Mouse (Mus musculus): Measurements from ENCODE around the gene Glb1. TPM values are rescaled to one million over a fixed set of nuclear protein-coding genes. Genes with fewer than 3 reads are reported as not detected.
A peak's percentile ranks its signal among the peaks of the same experiment; 100 is the strongest.

Glb1 gene
- polyA plus RNA-seq, 1 experiment = 18.0 TPM

GRCm38 (mm10) chr9:114399680-114400079, 1.2 kb upstream of the Glb1 start:
- Histone ChIP-seq H3K4me1 (ENCODE audit: control insufficient read depth, insufficient read depth, low read length) (peaks cover 10% of the 10 kb centered on the region), H3K36me3 (ENCODE audit: control insufficient read depth, insufficient read depth, low read length) (no peaks in the 10 kb centered on the region), H3K4me3 (ENCODE audit: control insufficient read depth, low read depth, low read length) (no peak overlapping the region), H3K27ac (ENCODE audit: control insufficient read depth, insufficient read depth, low read depth, low read length) (no peak overlapping the region), H3K27me3 (ENCODE audit: control insufficient read depth, insufficient read depth, low read length) (no peaks in the 10 kb centered on the region; the same call in 1 of the 2 replicates)
- TF ChIP-seq CTCF (IDR thresholded peaks at IDR 0.05; ENCODE audit: control insufficient read depth, insufficient read depth, insufficient replicate concordance, low read depth, low read length) (no peak), POLR2A (IDR thresholded peaks at IDR 0.05; ENCODE audit: control insufficient read depth, low read depth, low read length) (no peak)

- Histone ChIP-seq H3K36me3 (ENCODE audit: control insufficient read depth, insufficient read depth, low read length) (no peaks in the 10 kb centered on the region), H3K27me3 (ENCODE audit: control insufficient read depth, insufficient read depth, low read length) (no peaks in the 10 kb centered on the region; the same call in 1 of the 2 replicates), H3K4me3 (ENCODE audit: control insufficient read depth, low read depth, low read length) (peak overlapping the region; percentile 70), H3K4me1 (ENCODE audit: control insufficient read depth, insufficient read depth, low read length) (peaks cover 10% of the 10 kb centered on the region), H3K27ac (ENCODE audit: control insufficient read depth, insufficient read depth, low read depth, low read length) (no peak overlapping the region)
- no peak for TF ChIP-seq POLR2A (IDR thresholded peaks at IDR 0.05; ENCODE audit: control insufficient read depth, low read depth, low read length)
- no peak for TF ChIP-seq CTCF (IDR thresholded peaks at IDR 0.05; ENCODE audit: control insufficient read depth, insufficient read depth, insufficient replicate concordance, low read depth, low read length)
Measured at GRCm38 (mm10) chr9:114400588-114400948, 308 bp upstream of the Glb1 start.

GRCm38 (mm10) chr9:114401685-114402080, 807 bp downstream of the Glb1 start:
- TF ChIP-seq POLR2A (IDR thresholded peaks at IDR 0.05; ENCODE audit: control insufficient read depth, low read depth, low read length) (no peak), CTCF (IDR thresholded peaks at IDR 0.05; ENCODE audit: control insufficient read depth, insufficient read depth, insufficient replicate concordance, low read depth, low read length) (no peak)
- H3K4me1 ChIP-seq (ENCODE audit: control insufficient read depth, insufficient read depth, low read length) = peaks cover 10% of the 10 kb centered on the region
- no peaks in the 10 kb centered on the region for H3K36me3 ChIP-seq (ENCODE audit: control insufficient read depth, insufficient read depth, low read length)
- H3K4me3 ChIP-seq (ENCODE audit: control insufficient read depth, low read depth, low read length) = peak overlapping the region; percentile 70
- no peaks in the 10 kb centered on the region; the same call in 1 of the 2 replicates for H3K27me3 ChIP-seq (ENCODE audit: control insufficient read depth, insufficient read depth, low read length)
- no peak overlapping the region for H3K27ac ChIP-seq (ENCODE audit: control insufficient read depth, insufficient read depth, low read depth, low read length)

- no peaks in the 10 kb centered on the region for H3K27me3 ChIP-seq (ENCODE audit: control insufficient read depth, insufficient read depth, low read length)
- TF ChIP-seq CTCF (IDR thresholded peaks at IDR 0.05; ENCODE audit: control insufficient read depth, insufficient read depth, insufficient replicate concordance, low read depth, low read length) = no peak
- TF ChIP-seq POLR2A (IDR thresholded peaks at IDR 0.05; ENCODE audit: control insufficient read depth, low read depth, low read length) = no peak
- H3K4me1 ChIP-seq (ENCODE audit: control insufficient read depth, insufficient read depth, low read length) = no peaks in the 10 kb centered on the region
- no peak overlapping the region for H3K27ac ChIP-seq (ENCODE audit: control insufficient read depth, insufficient read depth, low read depth, low read length)
- no peak overlapping the region for H3K4me3 ChIP-seq (ENCODE audit: control insufficient read depth, low read depth, low read length)
- H3K36me3 ChIP-seq (ENCODE audit: control insufficient read depth, insufficient read depth, low read length) = no peaks in the 10 kb centered on the region
Measured at GRCm38 (mm10) chr9:114407676-114408075, 6.8 kb downstream of the Glb1 start.

GRCm38 (mm10) chr9:114410313-114410862, 9.5 kb downstream of the Glb1 start:
- TF ChIP-seq CTCF (IDR thresholded peaks at IDR 0.05; ENCODE audit: control insufficient read depth, insufficient read depth, insufficient replicate concordance, low read depth, low read length) (no peak), POLR2A (IDR thresholded peaks at IDR 0.05; ENCODE audit: control insufficient read depth, low read depth, low read length) (no peak)
- Histone ChIP-seq H3K27ac (ENCODE audit: control insufficient read depth, insufficient read depth, low read depth, low read length) (no peak overlapping the region), H3K27me3 (ENCODE audit: control insufficient read depth, insufficient read depth, low read length) (no peaks in the 10 kb centered on the region), H3K36me3 (ENCODE audit: control insufficient read depth, insufficient read depth, low read length) (no peaks in the 10 kb centered on the region), H3K4me1 (ENCODE audit: control insufficient read depth, insufficient read depth, low read length) (no peaks in the 10 kb centered on the region), H3K4me3 (ENCODE audit: control insufficient read depth, low read depth, low read length) (no peak overlapping the region)

- H3K4me3 ChIP-seq (ENCODE audit: control insufficient read depth, low read depth, low read length) = no peak overlapping the region
- no peaks in the 10 kb centered on the region for H3K36me3 ChIP-seq (ENCODE audit: control insufficient read depth, insufficient read depth, low read length)
- H3K27ac ChIP-seq (ENCODE audit: control insufficient read depth, insufficient read depth, low read depth, low read length) = no peak overlapping the region
- TF ChIP-seq POLR2A (IDR thresholded peaks at IDR 0.05; ENCODE audit: control insufficient read depth, low read depth, low read length) (no peak), CTCF (IDR thresholded peaks at IDR 0.05; ENCODE audit: control insufficient read depth, insufficient read depth, insufficient replicate concordance, low read depth, low read length) (peak; percentile 34; the same call in 1 of the 2 replicates)
- H3K4me1 ChIP-seq (ENCODE audit: control insufficient read depth, insufficient read depth, low read length) = peaks cover 4% of the 10 kb centered on the region
- H3K27me3 ChIP-seq (ENCODE audit: control insufficient read depth, insufficient read depth, low read length) = no peaks in the 10 kb centered on the region
Measured at GRCm38 (mm10) chr9:114411295-114411694, 10.4 kb downstream of the Glb1 start.

GRCm38 (mm10) chr9:114412406-114412805, 11.5 kb downstream of the Glb1 start:
- Histone ChIP-seq H3K27ac (ENCODE audit: control insufficient read depth, insufficient read depth, low read depth, low read length) (no peak overlapping the region), H3K4me3 (ENCODE audit: control insufficient read depth, low read depth, low read length) (no peak overlapping the region), H3K4me1 (ENCODE audit: control insufficient read depth, insufficient read depth, low read length) (peaks cover 4% of the 10 kb centered on the region), H3K36me3 (ENCODE audit: control insufficient read depth, insufficient read depth, low read length) (no peaks in the 10 kb centered on the region), H3K27me3 (ENCODE audit: control insufficient read depth, insufficient read depth, low read length) (no peaks in the 10 kb centered on the region)
- no peak for TF ChIP-seq POLR2A (IDR thresholded peaks at IDR 0.05; ENCODE audit: control insufficient read depth, low read depth, low read length)
- TF ChIP-seq CTCF (IDR thresholded peaks at IDR 0.05; ENCODE audit: control insufficient read depth, insufficient read depth, insufficient replicate concordance, low read depth, low read length) = no peak
